Mouse (Mus musculus) granulocyte monocyte progenitor cell, adult 5-6 weeks (primary cell): ENCODE measurements around the gene Tm7sf2. TPM values are rescaled to one million over a fixed set of nuclear protein-coding genes. Genes with fewer than 3 reads are reported as not detected.

Source experiments
- ATAC-seq: replicated peaks from 2 replicates; pipeline ENCODE4 v1.8.0; 2016; ENCODE audit warnings: mild to moderate bottlenecking, moderate TSS enrichment, inconsistent platforms; ENCODE audit not compliant: poor library complexity, severe bottlenecking
- total RNA-seq, 2 experiments: library from RNA; stranded (forward) in 1 of 2; stranded (reverse) in 1 of 2; fragments of 200-712, 200-1000 nt in 1 of 2; fragments of >200 nt in 1 of 2; fragmentation: Nextera tagmentation in 1 of 2; gene quantifications; 2 replicates each; pipeline ENCODE4 v1.2.3; 2014 to 2017

Tm7sf2 gene
- total RNA-seq, 2 experiments from 2014 or later, result 4.0 to 14.4 TPM

DNA sequence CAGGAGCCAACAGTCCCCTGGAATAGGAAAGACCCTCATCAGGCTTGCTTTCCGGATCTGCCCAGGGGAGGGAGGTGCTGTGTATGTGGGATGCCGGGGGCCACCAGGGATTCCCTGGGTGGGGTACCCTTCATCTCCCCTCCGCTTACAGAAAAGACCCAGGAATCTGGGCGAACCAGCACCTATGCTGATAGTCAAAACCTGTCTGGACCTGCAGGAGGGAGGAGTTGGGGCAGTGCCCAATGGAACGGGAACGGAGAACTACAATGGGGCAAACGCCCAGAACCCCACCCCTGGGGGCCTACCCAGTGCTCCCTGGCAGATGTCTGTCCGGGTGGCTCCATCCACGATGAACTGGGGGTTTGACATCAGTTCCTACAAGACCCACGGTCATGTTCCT is 54.5 kb downstream of the Tm7sf2 start:
- ATAC-seq, result no peak

Other genes starting within 250 kb of the Tm7sf2 start
- 17.9 and 25.4 TPM in 2 replicates for gene Frmd8, start 193.1 kb downstream of the Tm7sf2 start, total RNA-seq (2014; fragmentation: Nextera tagmentation)
- 19.0 and 28.4 TPM in 2 replicates for gene Frmd8, start 193.1 kb downstream of the Tm7sf2 start, total RNA-seq (2017)
- 38.2 and 44.5 TPM in 2 replicates for gene Slc25a45, start 190.6 kb downstream of the Tm7sf2 start, total RNA-seq (2014; fragmentation: Nextera tagmentation)
- gene Slc25a45, start 190.6 kb downstream of the Tm7sf2 start, total RNA-seq (2017), result 35.5 and 35.6 TPM in 2 replicates
- gene Tigd3, start 174.2 kb downstream of the Tm7sf2 start, total RNA-seq (2014; fragmentation: Nextera tagmentation), result 1.1 and 2.5 TPM in 2 replicates
- 2.3 and 4.4 TPM in 2 replicates for gene Tigd3, start 174.2 kb downstream of the Tm7sf2 start, total RNA-seq (2017)
- 97.3 and 126 TPM in 2 replicates for gene Dpf2, start 155.4 kb downstream of the Tm7sf2 start, total RNA-seq (2014; fragmentation: Nextera tagmentation)
- gene Dpf2, start 155.4 kb downstream of the Tm7sf2 start, total RNA-seq (2017), result 62.7 and 108 TPM in 2 replicates
- 0.23 TPM in 1 of 2 replicates, not detected in the other for gene Cdc42ep2, start 143.6 kb downstream of the Tm7sf2 start, total RNA-seq (2014; fragmentation: Nextera tagmentation)
- not detected in 2 replicates for gene Cdc42ep2, start 143.6 kb downstream of the Tm7sf2 start, total RNA-seq (2017)
- gene Pola2, start 104.2 kb downstream of the Tm7sf2 start, total RNA-seq (2014; fragmentation: Nextera tagmentation), result 122 and 129 TPM in 2 replicates
- 56.9 and 64.9 TPM in 2 replicates for gene Pola2, start 104.2 kb downstream of the Tm7sf2 start, total RNA-seq (2017)
- gene Slc22a20, start 82.2 kb downstream of the Tm7sf2 start, total RNA-seq (2014; fragmentation: Nextera tagmentation), result not detected in 2 replicates
- gene Slc22a20, start 82.2 kb downstream of the Tm7sf2 start, total RNA-seq (2017), result not detected in 2 replicates
- 35.2 and 38.6 TPM in 2 replicates for gene Capn1, start 52.5 kb downstream of the Tm7sf2 start, total RNA-seq (2014; fragmentation: Nextera tagmentation)
- gene Capn1, start 52.5 kb downstream of the Tm7sf2 start, total RNA-seq (2017), result 32.2 and 37.7 TPM in 2 replicates
- 33.6 and 46.5 TPM in 2 replicates for gene Syvn1, start 21.8 kb downstream of the Tm7sf2 start, total RNA-seq (2014; fragmentation: Nextera tagmentation)
- 3.8 and 8.2 TPM in 2 replicates for gene Syvn1, start 21.8 kb downstream of the Tm7sf2 start, total RNA-seq (2017)
- 39.7 and 52.3 TPM in 2 replicates for gene Mrpl49, start 10.6 kb downstream of the Tm7sf2 start, total RNA-seq (2014; fragmentation: Nextera tagmentation)
- gene Mrpl49, start 10.6 kb downstream of the Tm7sf2 start, total RNA-seq (2017), result 45.2 and 46.1 TPM in 2 replicates
- gene Fau, start 10.5 kb downstream of the Tm7sf2 start, total RNA-seq (2014; fragmentation: Nextera tagmentation), result 2,326 and 2,717 TPM in 2 replicates
- gene Fau, start 10.5 kb downstream of the Tm7sf2 start, total RNA-seq (2017), result 1,639 and 2,001 TPM in 2 replicates
- 5.0 and 17.6 TPM in 2 replicates for gene Znhit2, start 7.2 kb downstream of the Tm7sf2 start, total RNA-seq (2014; fragmentation: Nextera tagmentation)
- 13.7 and 17.6 TPM in 2 replicates for gene Znhit2, start 7.2 kb downstream of the Tm7sf2 start, total RNA-seq (2017)
- 33.1 and 44.0 TPM in 2 replicates for gene Vps51, start 8.9 kb upstream of the Tm7sf2 start, total RNA-seq (2014; fragmentation: Nextera tagmentation)
- 48.0 and 48.5 TPM in 2 replicates for gene Vps51, start 8.9 kb upstream of the Tm7sf2 start, total RNA-seq (2017)
- not detected in 2 replicates for gene Tmem262, start 11.7 kb upstream of the Tm7sf2 start, total RNA-seq (2014; fragmentation: Nextera tagmentation)
- not detected in 2 replicates for gene Tmem262, start 11.7 kb upstream of the Tm7sf2 start, total RNA-seq (2017)
- gene Gm28374, start 13.9 kb upstream of the Tm7sf2 start, total RNA-seq (2014; fragmentation: Nextera tagmentation), result not detected in 2 replicates
- gene Gm28374, start 13.9 kb upstream of the Tm7sf2 start, total RNA-seq (2017), result not detected in 2 replicates
- gene Zfpl1, start 16.6 kb upstream of the Tm7sf2 start, total RNA-seq (2014; fragmentation: Nextera tagmentation), result 11.9 and 21.6 TPM in 2 replicates
- 19.9 and 30.2 TPM in 2 replicates for gene Zfpl1, start 16.6 kb upstream of the Tm7sf2 start, total RNA-seq (2017)
- gene Cdca5, start 16.6 kb upstream of the Tm7sf2 start, total RNA-seq (2014; fragmentation: Nextera tagmentation), result 39.0 and 43.6 TPM in 2 replicates
- gene Cdca5, start 16.6 kb upstream of the Tm7sf2 start, total RNA-seq (2017), result 34.8 and 42.1 TPM in 2 replicates
- 2.7 TPM in 1 of 2 replicates, not detected in the other for gene AC131692.1, start 26.0 kb upstream of the Tm7sf2 start, total RNA-seq (2014; fragmentation: Nextera tagmentation)
- gene AC131692.1, start 26.0 kb upstream of the Tm7sf2 start, total RNA-seq (2017), result 2.2 TPM in 1 of 2 replicates, not detected in the other
- gene Naaladl1, start 37.4 kb upstream of the Tm7sf2 start, total RNA-seq (2014; fragmentation: Nextera tagmentation), result 0.28 and 1.1 TPM in 2 replicates
- not detected in 2 replicates for gene Naaladl1, start 37.4 kb upstream of the Tm7sf2 start, total RNA-seq (2017)
- gene Sac3d1, start 50.3 kb upstream of the Tm7sf2 start, total RNA-seq (2014; fragmentation: Nextera tagmentation), result 8.5 and 10.2 TPM in 2 replicates
- gene Sac3d1, start 50.3 kb upstream of the Tm7sf2 start, total RNA-seq (2017), result 5.9 and 7.2 TPM in 2 replicates
- 31.2 and 31.3 TPM in 2 replicates for gene Snx15, start 59.9 kb upstream of the Tm7sf2 start, total RNA-seq (2014; fragmentation: Nextera tagmentation)
- 9.7 and 11.2 TPM in 2 replicates for gene Snx15, start 59.9 kb upstream of the Tm7sf2 start, total RNA-seq (2017)
- 5.1 TPM in 1 of 2 replicates, not detected in the other for gene Batf2, start 72.6 kb upstream of the Tm7sf2 start, total RNA-seq (2014; fragmentation: Nextera tagmentation)
- gene Batf2, start 72.6 kb upstream of the Tm7sf2 start, total RNA-seq (2017), result 0.77 and 2.3 TPM in 2 replicates
- 22.6 and 37.1 TPM in 2 replicates for gene Arl2, start 73.2 kb upstream of the Tm7sf2 start, total RNA-seq (2014; fragmentation: Nextera tagmentation)
- 27.1 and 30.7 TPM in 2 replicates for gene Arl2, start 73.2 kb upstream of the Tm7sf2 start, total RNA-seq (2017)
- not detected in 2 replicates for gene Majin, start 116.0 kb upstream of the Tm7sf2 start, total RNA-seq (2014; fragmentation: Nextera tagmentation)
- not detected in 2 replicates for gene Majin, start 116.0 kb upstream of the Tm7sf2 start, total RNA-seq (2017)
- not detected in 2 replicates for gene Gpha2, start 158.0 kb upstream of the Tm7sf2 start, total RNA-seq (2014; fragmentation: Nextera tagmentation)
- gene Gpha2, start 158.0 kb upstream of the Tm7sf2 start, total RNA-seq (2017), result not detected in 2 replicates
- gene Ppp2r5b, start 167.5 kb upstream of the Tm7sf2 start, total RNA-seq (2014; fragmentation: Nextera tagmentation), result 3.0 and 3.1 TPM in 2 replicates
- gene Ppp2r5b, start 167.5 kb upstream of the Tm7sf2 start, total RNA-seq (2017), result 1.9 and 3.7 TPM in 2 replicates
- 18.3 and 30.9 TPM in 2 replicates for gene Atg2a, start 173.3 kb upstream of the Tm7sf2 start, total RNA-seq (2014; fragmentation: Nextera tagmentation)
- gene Atg2a, start 173.3 kb upstream of the Tm7sf2 start, total RNA-seq (2017), result 5.5 and 8.3 TPM in 2 replicates
- gene Ehd1, start 208.4 kb upstream of the Tm7sf2 start, total RNA-seq (2014; fragmentation: Nextera tagmentation), result 20.4 and 20.6 TPM in 2 replicates
- gene Ehd1, start 208.4 kb upstream of the Tm7sf2 start, total RNA-seq (2017), result 16.2 and 21.6 TPM in 2 replicates
- 2.6 and 4.1 TPM in 2 replicates for gene Cdc42bpg, start 238.1 kb upstream of the Tm7sf2 start, total RNA-seq (2014; fragmentation: Nextera tagmentation)
- gene Cdc42bpg, start 238.1 kb upstream of the Tm7sf2 start, total RNA-seq (2017), result 3.6 and 4.4 TPM in 2 replicates